Mouse (Mus musculus): ENCODE data around the gene Elp5. TPM values are rescaled to one million over a fixed set of nuclear protein-coding genes. Genes with fewer than 3 reads are reported as not detected.
A peak's percentile ranks its signal among the peaks of the same experiment; 100 is the strongest.
"Not testable (repeated sequence)": the region's sequence is repeated elsewhere in the genome, so short reads cannot be mapped to it uniquely, and the experiment has no call there.

Elp5 gene
- polyA plus RNA-seq, 1 experiment from 2014 or later = 170 TPM

- H3K4me3 ChIP-seq = peak overlapping the region; percentile 65
- H3K4me1 ChIP-seq = peaks cover 77% of the 10 kb centered on the region
- H3K4me2 ChIP-seq (replicated peaks) = peak overlapping the region; percentile 63
- no peaks in the 10 kb centered on the region for H3K9me3 ChIP-seq
- H3K27ac ChIP-seq (replicated peaks) = peak overlapping the region; percentile 96
- WGBS = under 1% methylated on average over 40 of the region's 40 CpGs
- peak overlapping the region; percentile 82 for H3K9ac ChIP-seq (replicated peaks)
- H3K36me3 ChIP-seq = no peaks in the 10 kb centered on the region
- no peaks in the 10 kb centered on the region for H3K27me3 ChIP-seq
- ATAC-seq (replicated peaks) = peak; percentile 66
Measured at GRCm38 (mm10) chr11:70021264-70022132, 39.2 kb upstream of the Elp5 start.

- H3K4me3 ChIP-seq = peak overlapping the region; percentile 65
- H3K4me2 ChIP-seq (replicated peaks) = peak overlapping the region; percentile 63
- H3K27ac ChIP-seq (replicated peaks) = peak overlapping the region; percentile 96
- no peaks in the 10 kb centered on the region for H3K27me3 ChIP-seq
- WGBS = under 1% methylated on average over 8 of the region's 8 CpGs
- H3K4me1 ChIP-seq = peaks cover 70% of the 10 kb centered on the region
- no peaks in the 10 kb centered on the region for H3K36me3 ChIP-seq
- peak overlapping the region; percentile 82 for H3K9ac ChIP-seq (replicated peaks)
- H3K9me3 ChIP-seq = no peaks in the 10 kb centered on the region
- ATAC-seq (replicated peaks) = peak; percentile 81
Measured at GRCm38 (mm10) chr11:70020731-70021263, 38.5 kb upstream of the Elp5 start.

GRCm38 (mm10) chr11:70020022-70020631, 37.8 kb upstream of the Elp5 start:
- Histone ChIP-seq H3K9me3 (no peaks in the 10 kb centered on the region), H3K27ac (replicated peaks) (peak overlapping the region; percentile 96), H3K9ac (replicated peaks) (peak overlapping the region; percentile 82), H3K4me2 (replicated peaks) (peak overlapping the region; percentile 63), H3K27me3 (no peaks in the 10 kb centered on the region), H3K4me3 (peak overlapping the region; percentile 65), H3K4me1 (peaks cover 70% of the 10 kb centered on the region), H3K36me3 (no peaks in the 10 kb centered on the region)
- 8% methylated on average over 8 of the region's 8 CpGs for WGBS
- no peak for ATAC-seq (replicated peaks)

- H3K9me3 ChIP-seq = no peaks in the 10 kb centered on the region
- WGBS = 11% methylated on average over 2 of the region's 2 CpGs
Measured at GRCm38 (mm10) chr11:70019495-70020021, 37.2 kb upstream of the Elp5 start.

GRCm38 (mm10) chr11:70018131-70018990, 36.0 kb upstream of the Elp5 start:
- no peak for ATAC-seq (replicated peaks)
- Histone ChIP-seq H3K4me2 (replicated peaks) (peak overlapping the region; percentile 63), H3K9me3 (no peaks in the 10 kb centered on the region), H3K4me3 (peak overlapping the region; percentile 65), H3K9ac (replicated peaks) (peak overlapping the region; percentile 82), H3K36me3 (no peaks in the 10 kb centered on the region), H3K4me1 (peaks cover 69% of the 10 kb centered on the region), H3K27me3 (no peaks in the 10 kb centered on the region), H3K27ac (replicated peaks) (peak overlapping the region; percentile 96)
- WGBS = 0% methylated on average over 24 of the region's 25 CpGs

More at GRCm38 (mm10) chr11:70019495-70020021, 37.2 kb upstream of the Elp5 start:
- peak overlapping the region; percentile 63 for H3K4me2 ChIP-seq (replicated peaks)
- H3K36me3 ChIP-seq = no peaks in the 10 kb centered on the region
- no peak for ATAC-seq (replicated peaks)
- peak overlapping the region; percentile 96 for H3K27ac ChIP-seq (replicated peaks)
- no peaks in the 10 kb centered on the region for H3K27me3 ChIP-seq
- H3K9ac ChIP-seq (replicated peaks) = peak overlapping the region; percentile 82
- peak overlapping the region; percentile 65 for H3K4me3 ChIP-seq
- peaks cover 74% of the 10 kb centered on the region for H3K4me1 ChIP-seq

GRCm38 (mm10) chr11:70017199-70017767, 35.0 kb upstream of the Elp5 start:
- H3K4me2 ChIP-seq (replicated peaks) = peak overlapping the region; percentile 63
- peak overlapping the region; percentile 82 for H3K9ac ChIP-seq (replicated peaks)
- peak overlapping the region; percentile 65; the same call in 1 of the 2 replicates for H3K4me3 ChIP-seq
- WGBS = 23% methylated on average over 7 of the region's 7 CpGs
- H3K36me3 ChIP-seq = peaks cover 8% of the 10 kb centered on the region
- H3K9me3 ChIP-seq = no peaks in the 10 kb centered on the region
- no peaks in the 10 kb centered on the region for H3K27me3 ChIP-seq
- peak overlapping the region; percentile 96 for H3K27ac ChIP-seq (replicated peaks)
- ATAC-seq (replicated peaks) = no peak
- H3K4me1 ChIP-seq = peaks cover 58% of the 10 kb centered on the region

GRCm38 (mm10) chr11:70016669-70017068, 34.4 kb upstream of the Elp5 start, which contains the start of gene Dlg4:
TSS of gene Dlg4 (plus strand) at chr11:70016942.
- Histone ChIP-seq H3K36me3 (peaks cover 15% of the 10 kb centered on the region), H3K4me2 (replicated peaks) (peak within 1 kb of the TSS; percentile 63), H3K9me3 (no peaks in the 10 kb centered on the region), H3K27ac (replicated peaks) (peak within 1 kb of the TSS; percentile 96), H3K4me1 (peaks cover 53% of the 10 kb centered on the region), H3K4me3 (peak within 1 kb of the TSS; percentile 65), H3K9ac (replicated peaks) (peak within 1 kb of the TSS; percentile 82), H3K27me3 (no peaks in the 10 kb centered on the region)
- WGBS = 76% methylated on average over 3 of the region's 3 CpGs
- ATAC-seq (replicated peaks) = no peak

GRCm38 (mm10) chr11:70016177-70016576, 33.9 kb upstream of the Elp5 start:
- not testable (repeated sequence) for H3K27me3 ChIP-seq; H3K9ac ChIP-seq (replicated peaks); ATAC-seq (replicated peaks); H3K27ac ChIP-seq (replicated peaks); H3K9me3 ChIP-seq; H3K4me2 ChIP-seq (replicated peaks); H3K4me3 ChIP-seq
- Histone ChIP-seq H3K36me3 (peaks cover 20% of the 10 kb centered on the region), H3K4me1 (peaks cover 53% of the 10 kb centered on the region)
- 81% methylated on average over 2 of the region's 2 CpGs for WGBS

- H3K9me3 ChIP-seq = no peaks in the 10 kb centered on the region
- peak overlapping the region; percentile 74 for H3K4me2 ChIP-seq (replicated peaks)
- ATAC-seq (replicated peaks) = no peak
- peaks cover 25% of the 10 kb centered on the region for H3K36me3 ChIP-seq
- no peak overlapping the region; the same call in 1 of the 2 replicates for H3K9ac ChIP-seq (replicated peaks)
- no peaks in the 10 kb centered on the region for H3K27me3 ChIP-seq
- peak overlapping the region; percentile 54; the same call in 1 of the 2 replicates for H3K4me3 ChIP-seq
- peaks cover 50% of the 10 kb centered on the region for H3K4me1 ChIP-seq
- H3K27ac ChIP-seq (replicated peaks) = no peak overlapping the region
- 68% methylated on average over 6 of the region's 6 CpGs for WGBS
Measured at GRCm38 (mm10) chr11:70015677-70016076, 33.4 kb upstream of the Elp5 start.

- WGBS = under 1% methylated on average over 35 of the region's 35 CpGs
- peak; percentile 79 for ATAC-seq (replicated peaks)
Measured at GRCm38 (mm10) chr11:70014880-70015558, 32.7 kb upstream of the Elp5 start, which contains the start of gene Acadvl. TSS of gene Acadvl (minus strand) at chr11:70015411.

More at GRCm38 (mm10) chr11:70014880-70015558, 32.7 kb upstream of the Elp5 start, which contains the start of gene Acadvl:
- Histone ChIP-seq H3K9me3 (no peaks in the 10 kb centered on the region), H3K36me3 (peaks cover 31% of the 10 kb centered on the region), H3K4me1 (peaks cover 43% of the 10 kb centered on the region), H3K4me2 (replicated peaks) (peak within 1 kb of the TSS; percentile 74), H3K9ac (replicated peaks) (peak within 1 kb of the TSS; percentile 73), H3K4me3 (peak within 1 kb of the TSS; percentile 54), H3K27me3 (no peaks in the 10 kb centered on the region), H3K27ac (replicated peaks) (peak within 1 kb of the TSS; percentile 63)

Measured in forebrain, embryonic 15.5 days (tissue).